Mouse (Mus musculus): ENCODE data around the gene Egflam. TPM values are rescaled to one million over a fixed set of nuclear protein-coding genes. Genes with fewer than 3 reads are reported as not detected.

Gene Egflam
- under 1 TPM in 1 of 2 experiments, not detected in 1; 0.45 TPM for polyA plus RNA-seq (2017; shearing (Covaris generic))

DNA sequence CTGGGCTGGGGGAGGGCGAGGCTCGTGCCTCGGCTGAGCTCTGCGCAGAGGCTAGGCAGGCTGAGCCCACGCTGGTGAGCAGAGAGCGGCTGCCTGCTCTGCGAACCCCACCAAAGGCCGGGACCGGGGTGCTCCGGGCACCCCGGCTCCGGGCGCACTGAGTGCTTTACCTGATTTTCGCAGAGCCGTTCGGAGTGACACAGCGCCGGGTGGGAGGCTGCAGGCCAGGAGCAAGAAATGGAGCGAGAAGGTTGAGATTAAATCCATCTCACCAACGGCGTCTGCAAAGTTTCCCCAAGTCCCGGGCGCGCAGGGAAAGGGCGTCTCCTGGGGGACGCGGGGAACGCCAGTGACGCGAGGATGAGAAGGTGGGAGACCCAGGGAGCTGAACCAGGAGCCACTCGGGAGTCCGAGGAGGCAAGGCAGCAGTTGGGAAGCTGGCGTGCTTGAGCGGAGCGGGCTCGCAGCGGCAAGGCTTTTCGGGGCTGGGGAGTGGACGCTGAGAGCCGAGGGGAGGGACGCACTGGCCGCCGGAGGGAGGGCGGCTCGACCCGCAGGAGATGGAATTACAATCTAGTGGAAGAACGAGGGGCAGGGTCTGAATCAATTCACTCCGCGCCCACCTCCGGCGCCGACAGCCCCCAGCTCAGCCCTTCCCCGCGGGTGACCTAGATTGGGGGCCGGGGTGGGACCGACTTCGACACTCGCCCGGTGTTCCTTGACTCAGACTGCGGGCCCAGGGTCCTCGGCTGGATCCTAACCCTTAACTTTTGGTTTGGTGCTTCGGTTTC lies at the start of gene Egflam:
Gene Egflam (minus strand): TSS at position 578 of the 791 bp plus-strand sequence.

Data from inflammation-experienced regulatory T-cells (primary cell).